Mouse (Mus musculus): ENCODE results near the gene Fbxo46. TPM values are rescaled to one million over a fixed set of nuclear protein-coding genes. Genes with fewer than 3 reads are reported as not detected.
"Not testable (repeated sequence)": the region's sequence is repeated elsewhere in the genome, so short reads cannot be mapped to it uniquely, and the experiment has no call there.

Fbxo46 gene
- total RNA-seq (2021) = 1 to 10 TPM; 5.7 to 6.6 TPM
- long read RNA-seq, experiment 1, full-length matches to known transcripts = 6 of 8 reads
- long read RNA-seq, experiment 1, partial matches to known transcripts = 0 of 8 reads
- long read RNA-seq, experiment 1, other reads (novel, unspliced or antisense) = 2 of 8 reads
- long read RNA-seq, experiment 2, full-length matches to known transcripts = 8 of 8 reads
- long read RNA-seq, experiment 2, partial matches to known transcripts = 0 of 8 reads
- long read RNA-seq, experiment 2, other reads (novel, unspliced or antisense) = 0 of 8 reads

DNA sequence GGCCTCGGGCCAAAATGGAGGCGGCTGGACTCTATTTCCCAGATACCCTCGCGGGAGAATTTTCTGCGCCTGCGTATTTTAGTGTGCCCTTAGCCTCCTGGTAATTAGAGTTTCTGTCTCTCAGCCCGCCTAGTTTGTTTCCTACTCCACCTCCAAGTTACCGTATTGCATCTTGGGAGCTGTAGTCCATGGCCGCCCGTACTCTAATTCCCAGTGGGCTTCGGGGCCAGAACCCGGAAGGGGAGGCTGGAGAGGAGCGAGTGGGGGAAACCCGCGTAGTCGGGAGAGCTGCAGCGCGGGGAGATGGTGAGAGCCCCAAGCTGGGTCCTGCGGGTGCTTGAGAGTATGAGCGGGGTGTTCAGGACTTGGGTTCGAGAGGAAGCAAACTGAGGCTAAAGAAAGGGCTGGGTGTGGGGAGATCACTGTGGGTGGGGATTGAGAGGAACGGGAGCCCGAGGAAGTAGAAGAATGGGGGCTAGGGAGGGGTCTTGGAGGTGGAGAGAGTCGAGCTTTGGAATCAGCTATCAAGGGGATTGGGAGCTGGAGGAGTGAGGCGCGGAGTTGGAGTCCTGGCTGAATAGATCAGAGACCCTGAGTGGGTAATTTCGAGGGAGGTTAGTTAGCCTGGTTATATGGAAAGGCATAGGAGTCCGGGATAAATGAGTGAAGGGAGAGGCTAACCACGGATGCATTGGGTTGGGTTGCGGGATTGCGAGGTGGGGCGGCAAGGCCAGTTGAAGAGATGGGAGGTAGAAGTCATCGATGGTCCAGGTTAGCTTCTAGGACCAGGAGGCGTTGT, at the start of gene Fbxo46:
Gene Fbxo46 (plus strand): TSS at position 229 of the 799 bp plus-strand sequence.
- peak; percentile 86 to 93 for DNase-seq
- intact Hi-C loops (cut with DNase I) = loop anchor here (1.0 kb wide), 1 partner anchor 26 kb away; the partner anchor contains the start of gene Six5

- DNase-seq; intact Hi-C loops (cut with DNase I): not testable (repeated sequence)
These were observed 48.6 kb upstream of the Fbxo46 start for GRCm38 (mm10) chr7:19071024-19071423.

DNA sequence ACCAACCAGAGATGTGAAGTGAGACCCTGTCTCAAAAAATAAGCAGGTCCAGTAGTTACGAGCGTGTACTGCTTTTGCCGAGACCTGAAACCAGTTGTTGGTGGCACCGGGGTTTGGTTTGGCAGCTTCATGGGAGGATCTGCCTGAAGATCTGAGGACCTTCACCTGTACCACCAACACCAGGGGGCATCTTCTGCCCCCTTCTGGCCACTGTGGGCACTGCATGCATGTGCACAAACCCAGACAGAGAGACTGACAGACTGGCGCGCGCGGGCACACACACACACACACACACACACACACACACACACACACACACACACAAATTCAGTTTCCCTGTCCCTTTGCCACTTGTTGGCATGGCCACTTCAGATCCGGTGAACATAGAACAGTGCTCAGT, 46.2 kb upstream of the Fbxo46 start:
- DNase-seq = peak in 1 of 2 experiments; percentile 55
- intact Hi-C loops (cut with DNase I) = no loop called here

- intact Hi-C loops (cut with DNase I) = loop anchor here (2.0 kb wide), 1 partner anchor 14 kb away; no protein-coding TSS in a partner anchor
- DNase-seq = no peak
These were observed 45.2 kb upstream of the Fbxo46 start for GRCm38 (mm10) chr7:19074494-19074893.

GRCm38 (mm10) chr7:19075231-19075630, 44.4 kb upstream of the Fbxo46 start:
- intact Hi-C loops (cut with DNase I) = loop anchor here (2.0 kb wide), 1 partner anchor 14 kb away; no protein-coding TSS in a partner anchor
- DNase-seq = no peak

DNA sequence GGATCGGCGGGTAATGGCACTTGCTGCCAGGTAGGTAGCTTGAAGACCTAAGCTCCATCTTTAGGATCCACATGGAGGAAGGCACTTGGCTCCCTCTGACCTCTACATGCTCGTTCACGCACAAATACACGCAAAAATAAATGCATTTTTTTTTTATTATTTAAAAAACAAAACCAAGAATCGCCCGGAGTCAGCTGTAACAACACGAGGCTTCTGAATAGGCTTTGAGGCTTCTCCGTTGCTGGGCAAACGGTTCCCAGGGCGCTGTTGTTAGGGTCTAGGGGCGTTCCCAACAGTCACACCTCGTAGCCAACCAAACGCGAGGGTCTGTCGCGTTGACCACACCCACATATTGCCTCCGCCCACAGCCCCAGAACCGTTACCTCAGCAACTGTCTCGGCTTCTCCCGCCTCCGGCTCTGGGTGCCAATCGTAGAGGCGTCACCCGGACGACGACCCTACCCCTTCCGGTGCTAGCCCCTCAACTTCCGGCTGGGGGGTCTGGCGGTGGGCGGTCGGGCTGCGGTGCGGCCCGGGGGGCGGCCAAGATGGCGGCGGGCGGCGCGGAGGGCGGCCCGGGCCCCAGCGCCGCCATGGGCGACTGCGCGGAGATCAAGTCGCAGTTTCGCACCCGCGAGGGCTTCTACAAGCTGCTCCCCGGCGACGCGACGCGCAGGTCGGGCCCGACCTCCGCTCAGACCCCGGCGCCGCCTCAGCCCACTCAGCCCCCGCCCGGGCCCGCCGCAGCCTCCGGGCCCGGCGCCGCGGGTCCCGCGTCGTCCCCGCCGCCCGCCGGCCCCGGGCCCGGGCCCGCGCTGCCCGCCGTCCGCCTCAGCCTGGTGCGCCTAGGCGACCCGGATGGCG, 43.7 kb upstream of the Fbxo46 start, which contains the start of gene Dmwd:
Gene Dmwd (plus strand): TSS at position 505 of the 863 bp plus-strand sequence.
- intact Hi-C loops (cut with DNase I) = loop anchor here (2.0 kb wide), 1 partner anchor 13 kb away; no protein-coding TSS in a partner anchor
- peak; percentile 92 to 95 for DNase-seq

- intact Hi-C loops (cut with DNase I) = no loop called here
- peak; percentile 38 to 39 for DNase-seq
These were observed 43.1 kb upstream of the Fbxo46 start for GRCm38 (mm10) chr7:19076586-19076991.

- intact Hi-C loops (cut with DNase I) = no loop called here
- peak in 1 of 2 experiments; percentile 25 for DNase-seq
These were observed 41.9 kb upstream of the Fbxo46 start for GRCm38 (mm10) chr7:19077761-19078160.

GRCm38 (mm10) chr7:19078732-19079131, 40.9 kb upstream of the Fbxo46 start:
- DNase-seq = no peak
- intact Hi-C loops (cut with DNase I) = no loop called here

GRCm38 (mm10) chr7:19080451-19080950, 39.2 kb upstream of the Fbxo46 start:
- no peak for DNase-seq
- intact Hi-C loops (cut with DNase I) = no loop called here

DNA sequence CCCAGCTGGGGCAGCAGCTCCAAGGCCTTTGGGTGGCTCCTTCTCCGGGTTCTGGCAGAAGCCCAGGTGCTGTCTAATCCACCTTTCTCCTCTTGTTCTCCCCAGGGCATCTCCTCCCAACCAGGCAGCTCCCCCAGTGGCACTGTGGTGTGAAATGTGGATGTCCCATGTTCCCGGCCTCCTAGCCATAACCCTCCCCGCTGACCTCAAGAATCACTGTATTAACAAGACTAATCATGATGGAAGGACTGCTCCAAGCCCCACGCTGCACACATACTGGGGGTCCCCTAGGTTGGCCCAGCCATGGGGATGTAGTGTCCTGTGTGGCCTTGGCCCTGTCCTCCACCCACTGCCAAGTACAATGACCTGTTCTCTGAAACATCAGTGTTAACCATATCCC, 37.5 kb upstream of the Fbxo46 start:
- no peak for DNase-seq
- intact Hi-C loops (cut with DNase I) = no loop called here

DNA sequence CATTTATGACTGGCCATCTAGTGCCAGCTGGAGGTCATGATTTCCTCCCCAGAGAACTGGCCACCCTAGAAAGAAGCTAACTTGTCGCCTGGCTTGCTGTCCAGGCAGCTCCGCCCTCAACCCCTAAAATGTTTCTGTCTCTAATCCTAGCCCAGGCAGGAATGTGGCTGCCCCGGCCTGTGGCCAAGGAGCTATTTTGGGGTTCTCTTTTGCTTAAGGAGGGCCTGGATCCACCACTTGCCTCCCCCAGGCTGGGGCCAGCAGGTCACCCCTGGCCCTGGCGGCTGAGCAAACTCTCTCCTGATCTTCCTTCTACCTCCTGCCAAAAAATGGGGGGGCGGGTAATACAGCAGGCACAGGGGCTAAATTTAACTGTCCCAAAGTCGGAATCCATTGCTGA, 36.6 kb upstream of the Fbxo46 start:
- intact Hi-C loops (cut with DNase I) = no loop called here
- peak; percentile 76 to 82 for DNase-seq

DNA sequence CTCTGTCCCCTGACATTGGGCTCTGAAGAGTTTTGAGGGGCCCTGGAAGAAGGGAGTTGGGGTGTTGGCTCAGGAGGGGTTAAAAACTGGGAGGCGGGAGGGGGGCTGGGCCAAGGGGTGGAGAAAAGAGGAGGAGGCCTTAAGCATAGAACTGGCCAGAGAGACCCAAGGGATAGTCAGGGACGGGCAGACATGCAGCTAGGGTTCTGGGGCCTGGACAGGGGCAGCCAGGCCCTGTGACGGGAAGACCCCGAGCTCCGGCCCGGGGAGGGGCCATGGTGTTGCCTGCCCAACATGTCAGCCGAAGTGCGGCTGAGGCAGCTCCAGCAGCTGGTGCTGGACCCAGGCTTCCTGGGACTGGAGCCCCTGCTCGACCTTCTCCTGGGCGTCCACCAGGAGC, 36.0 kb upstream of the Fbxo46 start, which contains the start of gene Dmpk:
Gene Dmpk (plus strand): TSS at position 149 of the 400 bp plus-strand sequence.
- intact Hi-C loops (cut with DNase I) = no loop called here
- DNase-seq = peak; percentile 58 to 65

DNA sequence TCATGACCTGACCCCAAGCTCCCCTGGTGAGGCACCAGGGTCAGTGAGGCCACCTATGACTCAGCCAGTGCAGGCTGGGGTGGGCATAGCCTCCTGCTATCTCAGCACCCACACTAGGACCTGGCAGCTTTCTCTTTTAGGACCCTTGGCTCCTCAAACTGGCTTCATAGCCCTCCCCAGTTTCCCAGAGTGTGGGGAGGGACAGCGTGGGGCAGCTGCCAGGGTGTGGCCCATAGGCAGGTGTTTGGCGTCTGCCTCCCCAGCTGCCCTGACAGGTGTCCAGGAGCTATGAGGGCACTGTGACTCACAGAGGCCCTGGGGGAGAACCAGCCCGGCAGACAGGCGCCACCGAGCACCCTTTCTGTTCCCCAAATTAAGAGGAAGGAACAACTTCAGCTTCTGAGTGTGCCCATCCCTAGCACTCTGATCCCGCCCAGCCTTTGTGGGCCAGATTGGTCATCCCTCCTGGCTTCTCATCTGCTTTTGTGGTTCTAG, 35.3 kb upstream of the Fbxo46 start:
- peak in 1 of 2 experiments; percentile 45 for DNase-seq
- intact Hi-C loops (cut with DNase I) = no loop called here

DNA sequence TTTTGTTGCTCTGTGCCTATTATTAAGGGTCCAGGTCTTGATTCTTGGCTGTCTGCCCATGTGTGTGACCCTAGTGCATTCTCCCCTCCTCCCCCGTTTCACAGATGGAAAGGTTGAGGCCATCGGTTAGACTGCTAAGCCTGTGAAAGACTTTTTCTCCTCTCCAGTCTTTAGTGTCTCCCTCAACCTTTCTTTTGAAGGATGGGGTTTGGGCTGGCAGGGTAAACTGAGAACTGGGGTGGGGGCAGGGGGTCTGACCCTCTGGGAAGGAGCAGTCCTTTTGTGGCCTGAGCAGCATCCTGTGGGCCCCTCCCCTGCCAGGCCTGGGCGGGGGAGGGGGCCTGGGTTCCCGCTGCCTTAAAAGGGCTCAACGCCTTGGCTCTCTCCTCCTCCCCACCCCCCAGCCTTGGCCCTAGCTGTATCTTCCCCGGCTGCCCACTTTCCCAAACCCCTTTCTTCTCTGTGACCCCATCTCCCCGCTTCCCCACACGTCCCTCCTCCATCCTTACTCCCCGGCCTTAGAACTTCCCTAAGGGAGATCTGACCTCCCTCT, 34.7 kb upstream of the Fbxo46 start:
- intact Hi-C loops (cut with DNase I) = no loop called here
- no peak for DNase-seq

DNA sequence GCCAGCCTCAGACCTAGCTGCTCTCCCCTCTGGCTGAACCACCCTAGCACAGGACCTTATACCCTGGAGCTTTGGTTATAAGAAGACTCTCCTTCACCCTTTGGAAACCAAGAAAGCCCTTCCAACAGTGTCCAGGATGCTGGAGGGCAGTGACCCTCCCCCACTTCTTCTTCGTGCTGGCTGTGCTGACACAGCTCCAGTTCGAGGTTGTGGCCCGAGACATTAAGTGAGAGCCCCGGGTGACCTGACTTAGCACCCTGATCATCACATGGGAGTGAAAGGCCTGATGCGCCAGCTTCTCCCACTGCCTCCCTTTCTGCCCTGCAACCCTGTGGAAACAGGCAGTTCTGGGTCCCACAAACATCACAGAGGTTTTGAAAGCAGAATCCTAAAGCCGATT, 34.2 kb upstream of the Fbxo46 start:
- intact Hi-C loops (cut with DNase I) = no loop called here
- no peak for DNase-seq

DNA sequence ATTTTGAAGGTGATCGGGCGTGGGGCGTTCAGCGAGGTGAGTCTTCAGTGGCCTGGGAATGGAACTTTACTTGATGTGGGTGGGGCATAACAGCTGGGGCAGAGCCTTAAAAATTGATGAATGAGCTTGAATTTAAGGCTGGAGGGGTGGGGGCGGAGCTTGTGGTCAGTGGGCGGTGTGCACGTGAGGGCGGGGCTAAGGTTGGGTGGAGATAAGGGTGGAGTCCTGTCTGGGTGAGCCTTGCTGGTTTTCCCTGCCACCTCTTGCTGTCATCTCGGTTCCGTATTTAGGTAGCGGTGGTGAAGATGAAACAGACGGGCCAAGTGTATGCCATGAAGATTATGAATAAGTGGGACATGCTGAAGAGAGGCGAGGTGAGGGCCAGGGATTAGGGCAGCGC, 33.6 kb upstream of the Fbxo46 start:
- DNase-seq = peak in 1 of 2 experiments; percentile 62
- intact Hi-C loops (cut with DNase I) = no loop called here

GRCm38 (mm10) chr7:19086760-19087159, 32.9 kb upstream of the Fbxo46 start:
- no peak for DNase-seq
- intact Hi-C loops (cut with DNase I) = no loop called here

GRCm38 (mm10) chr7:19088813-19089212, 30.8 kb upstream of the Fbxo46 start:
- intact Hi-C loops (cut with DNase I) = loop anchor here (2.0 kb wide), 1 partner anchor 14 kb away; no protein-coding TSS in a partner anchor
- DNase-seq = peak; percentile 78 to 84

- no peak for DNase-seq
- intact Hi-C loops (cut with DNase I) = no loop called here
These were observed 27.7 kb upstream of the Fbxo46 start for GRCm38 (mm10) chr7:19091913-19092312.
